ENCODE assay signal across 8 mouse cellular contexts in genomic region chr11:3540451-3541085, GRCm38 (mm10). TPM values are rescaled to one million over a fixed set of nuclear protein-coding genes. Genes with fewer than 3 reads are reported as not detected.
DNase-seq lines count a peak whose midpoint lies in the region; ATAC-seq and TF ChIP-seq lines count a peak whose summit lies in the region.

Gene Smtn, minus strand, starts transcription at chr11:3540612.

- H3K27ac ChIP-seq in hindbrain, postnatal 0 days = no peak within 1 kb of the TSS
- H3K27ac ChIP-seq in neural tube, embryonic 12.5 days = no peak within 1 kb of the TSS

- no peak for ATAC-seq in hindbrain, postnatal 0 days
- no peak for ATAC-seq in neural tube, embryonic 12.5 days (ENCODE audit: low FRiP score, low read depth)

- H3K4me3 ChIP-seq in hindbrain, postnatal 0 days (ENCODE audit: low read length) = peak within 1 kb of the TSS; percentile 45
- H3K4me3 ChIP-seq in neural tube, embryonic 12.5 days = peak within 1 kb of the TSS; percentile 47

- TF ChIP-seq CTCF in hindbrain, postnatal 0 days (IDR thresholded peaks at IDR 0.05; ENCODE audit: low read depth) = no peak

- H3K27me3 ChIP-seq in hindbrain, postnatal 0 days (ENCODE audit: insufficient read depth, low read length) = no peaks in the 10 kb centered on the region
- 0 out of 2 replicates have a peak, but pooled peaks cover 4% of the 10 kb centered on the region for H3K27me3 ChIP-seq in neural tube, embryonic 12.5 days (replicated peaks)

- H3K36me3 ChIP-seq in hindbrain, postnatal 0 days (ENCODE audit: insufficient read depth, low read length) = no peaks in the 10 kb centered on the region
- no peaks in the 10 kb centered on the region for H3K36me3 ChIP-seq in neural tube, embryonic 12.5 days

- DNase-seq in left cerebral cortex, postnatal 14 days (ENCODE audit: low spot score in 2 of 2) = no peak
- DNase-seq in left cerebral cortex, adult 18-20 months (ENCODE audit: low spot score in 2 of 2) = no peak
- DNase-seq in adrenal gland, postnatal 4 days (ENCODE audit: low spot score in 2 of 2) = no peak
- DNase-seq in gastrocnemius, postnatal 10 days = no peak
- no peak for DNase-seq in hindbrain, postnatal 0 days (ENCODE audit: low spot score)
- no peak for DNase-seq in layer of hippocampus, postnatal 25 days (ENCODE audit: extremely low spot score in 1 of 2, low spot score in 1 of 2)
- no peak for DNase-seq in thymus, postnatal 10 days (ENCODE audit: low spot score in 2 of 2)

- 95% methylated on average over 23 of the region's 23 CpGs for WGBS in hindbrain, postnatal 0 days
- WGBS in neural tube, embryonic 12.5 days = 93% methylated on average over 23 of the region's 23 CpGs

- peak within 1 kb of the TSS; percentile 34 for H3K9ac ChIP-seq in hindbrain, postnatal 0 days (replicated peaks; ENCODE audit: low read length)
- peak within 1 kb of the TSS; percentile 40; the same call in 1 of the 2 replicates for H3K9ac ChIP-seq in neural tube, embryonic 12.5 days

- H3K4me2 ChIP-seq in hindbrain, postnatal 0 days (ENCODE audit: low read depth, low read length) = peak within 1 kb of the TSS; percentile 97
- peak within 1 kb of the TSS; percentile 72 for H3K4me2 ChIP-seq in neural tube, embryonic 12.5 days (replicated peaks)

- H3K9me3 ChIP-seq in hindbrain, postnatal 0 days (ENCODE audit: low read length) = peaks cover 3% of the 10 kb centered on the region; the same call in 1 of the 2 replicates
- H3K9me3 ChIP-seq in neural tube, embryonic 12.5 days = peaks cover 4% of the 10 kb centered on the region; the same call in 1 of the 2 replicates

- intact Hi-C loops in left cerebral cortex, postnatal 14 days (cut with DNase I) = no loop called here

- peaks cover 3% of the 10 kb centered on the region; the same call in 1 of the 2 replicates for H3K4me1 ChIP-seq in hindbrain, postnatal 0 days (ENCODE audit: insufficient read depth, low read length)
- H3K4me1 ChIP-seq in neural tube, embryonic 12.5 days = peaks cover 21% of the 10 kb centered on the region

RNA-seq across cellular contexts. Expression of gene Smtn, which starts in this region (rescaled TPM):
- total RNA-seq in left cerebral cortex, postnatal 14 days (2021) = 10 to 100 TPM; 10.8 to 13.1 TPM
- total RNA-seq in left cerebral cortex, adult 18-20 months (2021) = 1 to 10 TPM; 6.0 to 6.5 TPM
- total RNA-seq in adrenal gland, postnatal 4 days (2021) = 10 to 100 TPM; 72.9 to 75.1 TPM
- 100 to 1,000 TPM; 182 to 198 TPM for total RNA-seq in gastrocnemius, postnatal 10 days (2021)
- total RNA-seq in hindbrain, postnatal 0 days (2014; rRNA removed) = 7.7 and 10.0 TPM in 2 replicates
- polyA plus RNA-seq in hindbrain, postnatal 0 days (2015; fragmentation: Nextera tagmentation; extraction: Ambion mirVana) = 10.7 and 12.8 TPM in 2 replicates
- polyA plus RNA-seq in neural tube, embryonic 12.5 days (2016; fragmentation: Nextera tagmentation; extraction: Ambion mirVana) = 34.3 and 37.9 TPM in 2 replicates
- total RNA-seq in layer of hippocampus, postnatal 25 days (2021) = 1 to 10 TPM; 8.8 to 8.9 TPM
